Mouse (Mus musculus): ENCODE measurements around the gene Nr1i2. TPM values are rescaled to one million over a fixed set of nuclear protein-coding genes. Genes with fewer than 3 reads are reported as not detected.
A peak's percentile ranks its signal among the peaks of the same experiment; 100 is the strongest.
"Not testable (repeated sequence)": the region's sequence is repeated elsewhere in the genome, so short reads cannot be mapped to it uniquely, and the experiment has no call there.

Gene Nr1i2
- 25.5 and 72.6 TPM in 2 replicates for polyA plus RNA-seq (2012; rRNA removed)

DNA sequence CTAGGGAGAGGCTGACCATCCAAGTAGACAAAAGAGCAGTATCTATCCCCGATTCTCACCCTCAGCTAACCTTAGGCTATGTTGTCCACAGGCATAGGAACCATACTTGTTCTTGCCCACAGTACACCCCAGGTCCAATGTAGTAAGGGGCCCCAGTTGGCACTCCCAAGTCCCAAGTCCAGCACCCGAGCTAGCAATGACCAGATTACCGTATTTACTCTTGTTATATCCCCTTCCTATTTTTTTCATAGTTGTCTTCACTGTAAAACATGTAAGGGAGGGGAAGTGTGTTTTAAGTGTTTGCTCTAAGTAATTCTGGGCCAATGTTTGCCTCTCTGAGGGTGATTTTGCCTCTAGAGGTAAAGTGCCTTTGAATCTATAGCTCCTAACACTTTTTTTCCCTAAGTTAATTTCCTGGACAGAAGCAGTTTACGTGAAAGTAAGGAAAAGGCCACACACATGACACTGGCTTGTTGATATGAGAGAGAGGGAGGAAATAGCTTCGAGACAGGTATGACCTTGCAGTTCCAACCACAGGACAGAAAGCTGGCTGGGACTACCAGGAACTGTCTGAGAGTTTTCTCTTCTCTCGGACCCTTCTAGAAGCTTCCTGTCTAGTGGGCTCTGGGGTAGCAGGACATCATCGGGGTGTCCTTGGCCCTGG, at the start of gene Nr1i2:
Nr1i2 (minus strand) TSS at position 140 of the 664 bp plus-strand sequence.
- 14% methylated on average over 7 of the region's 7 CpGs for WGBS
- H3K27me3 ChIP-seq (ENCODE audit: control insufficient read depth, insufficient read depth, low read length) = no peaks in the 10 kb centered on the region
- H3K27ac ChIP-seq (ENCODE audit: insufficient read depth, low read depth, low read length) = peak within 1 kb of the TSS; percentile 98
- H3K4me3 ChIP-seq (ENCODE audit: low read depth, low read length) = peak within 1 kb of the TSS; percentile 76
- TF ChIP-seq CTCF (IDR thresholded peaks at IDR 0.05; ENCODE audit: extremely low read depth, insufficient read length, insufficient replicate concordance, low read depth, low read length) (no peak), POLR2A (IDR thresholded peaks at IDR 0.05; ENCODE audit: low read depth, low read length) (peak; percentile 47; the same call in 1 of the 2 replicates)
- H3K4me1 ChIP-seq (ENCODE audit: control insufficient read depth, insufficient read depth, insufficient read length, low read length) = peaks cover 12% of the 10 kb centered on the region; the same call in 1 of the 2 replicates
- no peaks in the 10 kb centered on the region for H3K36me3 ChIP-seq (ENCODE audit: control insufficient read depth, insufficient read depth, low read length)

DNA sequence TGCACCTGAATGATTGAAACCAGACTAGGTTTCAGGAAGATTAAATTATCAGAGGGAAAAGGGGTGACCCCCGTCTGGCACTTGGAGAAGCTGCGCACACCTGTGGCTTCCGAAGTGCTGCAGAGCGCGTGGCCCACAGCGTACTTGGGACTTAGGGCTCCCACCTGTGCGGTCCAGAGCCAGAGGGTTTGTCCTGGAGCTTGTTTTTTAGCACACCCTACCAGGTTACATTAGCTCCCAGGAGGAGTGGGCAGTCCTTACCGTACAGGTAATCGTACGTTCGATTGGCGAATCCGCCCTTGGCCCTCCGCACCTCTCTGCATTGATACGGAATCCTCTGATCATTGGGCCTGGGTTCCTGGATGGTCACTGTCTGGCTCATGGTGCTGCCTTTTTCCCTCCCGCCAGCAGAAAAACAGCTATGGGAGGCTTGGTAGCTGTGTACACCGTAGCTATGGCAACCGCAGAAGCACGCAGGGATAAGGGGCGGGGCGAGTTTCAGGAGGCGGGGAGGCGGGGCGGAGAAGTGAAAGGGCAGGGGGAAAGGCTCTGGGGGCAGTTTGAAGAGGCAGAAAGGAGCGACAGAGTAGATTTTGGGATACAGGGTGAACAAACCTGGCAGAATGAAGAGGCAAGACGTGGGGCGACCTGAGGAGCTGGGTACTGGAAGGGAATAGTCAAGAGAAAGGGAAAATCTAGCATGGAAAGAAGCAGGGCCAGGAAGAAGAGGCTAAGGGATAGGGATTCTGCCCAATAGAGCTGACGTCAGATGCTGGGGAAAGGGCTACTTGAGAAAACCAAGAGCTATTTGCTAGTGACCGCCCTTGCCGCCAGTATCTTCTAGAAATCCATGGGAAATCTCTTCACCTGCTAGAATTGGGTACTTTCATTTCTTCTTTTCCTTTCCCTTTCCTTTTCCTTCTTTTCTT, 47.0 kb upstream of the Nr1i2 start, which contains the start of gene Maats1:
Maats1 (minus strand) TSS at position 748 of the 929 bp plus-strand sequence.
- WGBS = 11% methylated on average over 30 of the region's 30 CpGs
- Histone ChIP-seq H3K4me3 (ENCODE audit: low read depth, low read length) (peak within 1 kb of the TSS; percentile 48), H3K4me1 (ENCODE audit: control insufficient read depth, insufficient read depth, insufficient read length, low read length) (peaks cover 7% of the 10 kb centered on the region; the same call in 1 of the 2 replicates), H3K36me3 (ENCODE audit: control insufficient read depth, insufficient read depth, low read length) (no peaks in the 10 kb centered on the region), H3K27me3 (ENCODE audit: control insufficient read depth, insufficient read depth, low read length) (no peaks in the 10 kb centered on the region), H3K27ac (ENCODE audit: insufficient read depth, low read depth, low read length) (0 out of 2 replicates have a peak within 1 kb of the TSS, but pooled peaks have one; percentile 44)
- TF ChIP-seq POLR2A (IDR thresholded peaks at IDR 0.05; ENCODE audit: low read depth, low read length) (no peak), CTCF (IDR thresholded peaks at IDR 0.05; ENCODE audit: extremely low read depth, insufficient read length, insufficient replicate concordance, low read depth, low read length) (no peak)

DNA sequence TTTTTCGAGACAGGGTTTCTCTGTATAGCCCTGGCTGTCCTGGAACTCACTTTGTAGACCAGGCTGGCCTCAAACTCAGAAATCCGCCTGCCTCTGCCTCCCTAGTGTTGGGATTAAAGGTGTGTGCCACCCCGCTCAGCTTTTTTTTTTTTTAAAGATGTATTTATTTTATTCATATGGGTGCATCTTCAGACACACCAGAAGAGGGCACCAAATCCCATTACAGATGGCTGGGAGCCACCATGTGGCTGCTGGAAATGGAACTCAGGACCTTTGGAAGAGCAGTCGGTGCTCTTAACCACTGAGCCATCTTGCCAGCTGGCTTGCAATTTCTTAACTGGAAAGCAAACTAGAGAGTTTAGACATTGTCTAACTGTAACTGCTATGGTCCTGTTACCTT, 43.5 kb upstream of the Nr1i2 start:
- not testable (repeated sequence) for H3K36me3 ChIP-seq (ENCODE audit: control insufficient read depth, insufficient read depth, low read length); H3K4me3 ChIP-seq (ENCODE audit: low read depth, low read length); H3K27ac ChIP-seq (ENCODE audit: insufficient read depth, low read depth, low read length); H3K4me1 ChIP-seq (ENCODE audit: control insufficient read depth, insufficient read depth, insufficient read length, low read length); H3K27me3 ChIP-seq (ENCODE audit: control insufficient read depth, insufficient read depth, low read length)
- peak; percentile 21; the same call in 1 of the 2 replicates for TF ChIP-seq CTCF (IDR thresholded peaks at IDR 0.05; ENCODE audit: extremely low read depth, insufficient read length, insufficient replicate concordance, low read depth, low read length)
- WGBS = 91% methylated on average over 4 of the region's 4 CpGs

GRCm38 (mm10) chr16:38334431-38334830, 39.8 kb upstream of the Nr1i2 start:
- Histone ChIP-seq H3K4me1 (ENCODE audit: control insufficient read depth, insufficient read depth, insufficient read length, low read length) (peaks cover 3% of the 10 kb centered on the region; the same call in 1 of the 2 replicates), H3K36me3 (ENCODE audit: control insufficient read depth, insufficient read depth, low read length) (no peaks in the 10 kb centered on the region), H3K27ac (ENCODE audit: insufficient read depth, low read depth, low read length) (no peak overlapping the region), H3K4me3 (ENCODE audit: low read depth, low read length) (no peak overlapping the region), H3K27me3 (ENCODE audit: control insufficient read depth, insufficient read depth, low read length) (no peaks in the 10 kb centered on the region)
- TF ChIP-seq CTCF (IDR thresholded peaks at IDR 0.05; ENCODE audit: extremely low read depth, insufficient read length, insufficient replicate concordance, low read depth, low read length) (no peak), POLR2A (IDR thresholded peaks at IDR 0.05; ENCODE audit: low read depth, low read length) (no peak)
- WGBS = 19% methylated on average over 6 of the region's 6 CpGs

- Histone ChIP-seq H3K27ac (ENCODE audit: insufficient read depth, low read depth, low read length) (no peak overlapping the region), H3K4me3 (ENCODE audit: low read depth, low read length) (no peak overlapping the region), H3K27me3 (ENCODE audit: control insufficient read depth, insufficient read depth, low read length) (no peaks in the 10 kb centered on the region), H3K4me1 (ENCODE audit: control insufficient read depth, insufficient read depth, insufficient read length, low read length) (peaks cover 3% of the 10 kb centered on the region; the same call in 1 of the 2 replicates), H3K36me3 (ENCODE audit: control insufficient read depth, insufficient read depth, low read length) (no peaks in the 10 kb centered on the region)
- WGBS = 89% methylated on average over 3 of the region's 3 CpGs
- TF ChIP-seq POLR2A (IDR thresholded peaks at IDR 0.05; ENCODE audit: low read depth, low read length) = no peak
- TF ChIP-seq CTCF (IDR thresholded peaks at IDR 0.05; ENCODE audit: extremely low read depth, insufficient read length, insufficient replicate concordance, low read depth, low read length) = peak; percentile 30; the same call in 1 of the 2 replicates
Measured at GRCm38 (mm10) chr16:38329340-38329739, 34.7 kb upstream of the Nr1i2 start.

GRCm38 (mm10) chr16:38326778-38327397, 32.3 kb upstream of the Nr1i2 start:
- Histone ChIP-seq H3K4me1 (ENCODE audit: control insufficient read depth, insufficient read depth, insufficient read length, low read length) (no peaks in the 10 kb centered on the region), H3K4me3 (ENCODE audit: low read depth, low read length) (no peak overlapping the region), H3K27ac (ENCODE audit: insufficient read depth, low read depth, low read length) (no peak overlapping the region), H3K36me3 (ENCODE audit: control insufficient read depth, insufficient read depth, low read length) (no peaks in the 10 kb centered on the region), H3K27me3 (ENCODE audit: control insufficient read depth, insufficient read depth, low read length) (no peaks in the 10 kb centered on the region)
- TF ChIP-seq CTCF (IDR thresholded peaks at IDR 0.05; ENCODE audit: extremely low read depth, insufficient read length, insufficient replicate concordance, low read depth, low read length) = no peak
- no peak for TF ChIP-seq POLR2A (IDR thresholded peaks at IDR 0.05; ENCODE audit: low read depth, low read length)
- 88% methylated on average over 11 of the region's 11 CpGs for WGBS

Measured in small intestine, adult 2 months (tissue).